Mouse (Mus musculus) olfactory bulb, adult 2 months (tissue): ENCODE data around the gene Cd3g.

Experiments used
- CTCF ChIP-seq: fragments of 200-500 bp; IDR thresholded peaks from 2 replicates; pipeline ENCODE4 v1.5.1; 2012; ENCODE audit warnings: low read depth, mild to moderate bottlenecking, low read length, moderate library complexity; ENCODE audit not compliant: insufficient read depth
- POLR2A ChIP-seq: fragments of 200-500 bp; IDR thresholded peaks from 2 replicates; pipeline ENCODE4 v1.6.1; 2012; ENCODE audit warnings: mild to moderate bottlenecking, low read depth, low read length, moderate library complexity; ENCODE audit not compliant: insufficient read depth

DNA sequence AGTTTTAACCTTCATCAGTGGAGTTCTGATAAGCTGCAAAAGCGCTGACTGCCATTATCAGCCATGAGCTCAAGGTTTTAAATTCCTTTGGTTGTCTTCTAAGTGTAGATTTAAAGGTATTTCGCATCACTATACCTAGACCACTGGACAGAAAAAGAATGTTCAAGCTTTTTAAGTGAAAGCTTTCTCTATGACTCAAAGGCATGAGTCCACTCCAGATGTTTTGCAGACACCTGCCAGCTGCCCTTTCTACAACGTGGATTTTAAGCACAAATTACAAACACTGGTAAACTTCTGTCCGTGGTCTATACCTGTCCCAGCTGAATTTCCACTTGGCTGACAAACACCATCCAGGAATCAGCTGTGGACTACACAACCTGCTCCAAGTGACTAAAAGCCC is 14.7 kb upstream of the Cd3g start:
- TF ChIP-seq CTCF (no peak), POLR2A (no peak)
